Mouse (Mus musculus) inflammation-experienced regulatory T-cells, adult 6 months (primary cell): ENCODE results near the gene Mlana. TPM values are rescaled to one million over a fixed set of nuclear protein-coding genes. Genes with fewer than 3 reads are reported as not detected.

Experiments
- polyA plus RNA-seq, 3 experiments: library from polyadenylated mRNA; unstranded; fragments of 100-300 nt; shearing (Covaris generic); gene quantifications; one replicate each; pipeline ENCODE4 v1.2.1; 2017

Mlana gene
- polyA plus RNA-seq, 3 experiments from 2014 or later: not detected

Other genes with a start within 250 kb of the Mlana start
- gene Ric1, start 175.5 kb upstream of the Mlana start, polyA plus RNA-seq: 10 to 100 TPM; 11.8 to 16.6 (median 13.1) TPM
- 10 to 100 TPM; 16.1 to 19.1 (median 16.9) TPM for gene Ermp1, start 49.4 kb upstream of the Mlana start, polyA plus RNA-seq
- gene 9930021J03Rik, start 108.2 kb downstream of the Mlana start, polyA plus RNA-seq: 1 to 10 TPM; 5.3 to 7.9 (median 7.4) TPM
- 1 to 10 TPM; 7.4 to 9.1 (median 8.0) TPM for gene Ranbp6, start 115.2 kb downstream of the Mlana start, polyA plus RNA-seq
- under 1 TPM in 1 of 3 experiments, not detected in 2; 0.17 TPM for gene Il33, start 227.3 kb downstream of the Mlana start, polyA plus RNA-seq